Mouse (Mus musculus): ENCODE measurements around the gene Zfp763.

- no peak for TF ChIP-seq CTCF (IDR thresholded peaks at IDR 0.05; ENCODE audit: borderline replicate concordance, control insufficient read depth, extremely low read depth, insufficient read depth, low read length, poor library complexity)
- no peak for TF ChIP-seq POLR2A (IDR thresholded peaks at IDR 0.05; ENCODE audit: control insufficient read depth, extremely low read depth, insufficient read depth, low read length, poor library complexity)
Observed at GRCm38 (mm10) chr17:32986301-32986700, 46.9 kb downstream of the Zfp763 start.
